Mouse (Mus musculus): ENCODE results near the gene Slco3a1.

- TF ChIP-seq EP300 (IDR thresholded peaks at IDR 0.05; ENCODE audit: low read depth) = no peak
- no peak for TF ChIP-seq CTCF (IDR thresholded peaks at IDR 0.05; ENCODE audit: low read depth)
These were observed 48.9 kb downstream of the Slco3a1 start for GRCm38 (mm10) chr7:74505635-74506034.
